Mouse (Mus musculus) granulocyte monocyte progenitor cell, adult 5-6 weeks (primary cell): ENCODE data around the gene Dennd4b. TPM values are rescaled to one million over a fixed set of nuclear protein-coding genes. Genes with fewer than 3 reads are reported as not detected.

Experiments
- total RNA-seq, 2 experiments: library from RNA; stranded (forward) in 1 of 2; stranded (reverse) in 1 of 2; fragments of 200-712, 200-1000 nt in 1 of 2; fragments of >200 nt in 1 of 2; fragmentation: Nextera tagmentation in 1 of 2; gene quantifications; 2 replicates each; pipeline ENCODE4 v1.2.3; 2014 to 2017

Dennd4b gene
- total RNA-seq, 2 experiments from 2014 or later: 16.5 to 37.5 TPM

Other genes with a start within 250 kb of the Dennd4b start
- 35.2 and 45.3 TPM in 2 replicates for gene 4933434E20Rik, start 213.5 kb upstream of the Dennd4b start, total RNA-seq (2014; fragmentation: Nextera tagmentation)
- 49.6 and 63.6 TPM in 2 replicates for gene 4933434E20Rik, start 213.5 kb upstream of the Dennd4b start, total RNA-seq (2017)
- gene Ubap2l, start 212.6 kb upstream of the Dennd4b start, total RNA-seq (2014; fragmentation: Nextera tagmentation): 242 and 252 TPM in 2 replicates
- gene Ubap2l, start 212.6 kb upstream of the Dennd4b start, total RNA-seq (2017): 124 and 135 TPM in 2 replicates
- gene Tpm3, start 192.5 kb upstream of the Dennd4b start, total RNA-seq (2014; fragmentation: Nextera tagmentation): 529 and 543 TPM in 2 replicates
- 806 and 846 TPM in 2 replicates for gene Tpm3, start 192.5 kb upstream of the Dennd4b start, total RNA-seq (2017)
- 0.28 and 1.8 TPM in 2 replicates for gene Nup210l, start 161.1 kb upstream of the Dennd4b start, total RNA-seq (2014; fragmentation: Nextera tagmentation)
- 0.31 and 0.52 TPM in 2 replicates for gene Nup210l, start 161.1 kb upstream of the Dennd4b start, total RNA-seq (2017)
- 6,284 and 6,500 TPM in 2 replicates for gene Rps27, start 51.5 kb upstream of the Dennd4b start, total RNA-seq (2014; fragmentation: Nextera tagmentation)
- 3,798 and 4,186 TPM in 2 replicates for gene Rps27, start 51.5 kb upstream of the Dennd4b start, total RNA-seq (2017)
- gene Rab13, start 51.5 kb upstream of the Dennd4b start, total RNA-seq (2014; fragmentation: Nextera tagmentation): 1.1 and 1.3 TPM in 2 replicates
- gene Rab13, start 51.5 kb upstream of the Dennd4b start, total RNA-seq (2017): 0.52 and 3.0 TPM in 2 replicates
- 85.8 and 89.8 TPM in 2 replicates for gene Jtb, start 33.6 kb upstream of the Dennd4b start, total RNA-seq (2014; fragmentation: Nextera tagmentation)
- 44.6 and 55.5 TPM in 2 replicates for gene Jtb, start 33.6 kb upstream of the Dennd4b start, total RNA-seq (2017)
- gene Creb3l4, start 21.7 kb upstream of the Dennd4b start, total RNA-seq (2014; fragmentation: Nextera tagmentation): not detected in 2 replicates
- gene Creb3l4, start 21.7 kb upstream of the Dennd4b start, total RNA-seq (2017): not detected in 2 replicates
- 26.6 and 35.3 TPM in 2 replicates for gene Slc39a1, start 17.0 kb upstream of the Dennd4b start, total RNA-seq (2014; fragmentation: Nextera tagmentation)
- 36.4 and 36.6 TPM in 2 replicates for gene Slc39a1, start 17.0 kb upstream of the Dennd4b start, total RNA-seq (2017)
- gene Crtc2, start 11.0 kb upstream of the Dennd4b start, total RNA-seq (2014; fragmentation: Nextera tagmentation): 48.1 and 49.5 TPM in 2 replicates
- 10.1 and 11.4 TPM in 2 replicates for gene Crtc2, start 11.0 kb upstream of the Dennd4b start, total RNA-seq (2017)
- 68.7 and 83.6 TPM in 2 replicates for gene Gatad2b, start 28.0 kb downstream of the Dennd4b start, total RNA-seq (2014; fragmentation: Nextera tagmentation)
- 19.4 and 19.9 TPM in 2 replicates for gene Gatad2b, start 28.0 kb downstream of the Dennd4b start, total RNA-seq (2017)
- gene Slc27a3, start 124.8 kb downstream of the Dennd4b start, total RNA-seq (2014; fragmentation: Nextera tagmentation): 2.1 and 4.2 TPM in 2 replicates
- gene Slc27a3, start 124.8 kb downstream of the Dennd4b start, total RNA-seq (2017): 0.88 and 0.99 TPM in 2 replicates
- gene Ints3, start 168.4 kb downstream of the Dennd4b start, total RNA-seq (2014; fragmentation: Nextera tagmentation): 29.3 and 47.1 TPM in 2 replicates
- 18.4 and 25.9 TPM in 2 replicates for gene Ints3, start 168.4 kb downstream of the Dennd4b start, total RNA-seq (2017)
- gene Npr1, start 200.7 kb downstream of the Dennd4b start, total RNA-seq (2014; fragmentation: Nextera tagmentation): 0.82 TPM in 1 of 2 replicates, not detected in the other
- gene Npr1, start 200.7 kb downstream of the Dennd4b start, total RNA-seq (2017): not detected in 2 replicates
- 120 and 128 TPM in 2 replicates for gene Ilf2, start 210.9 kb downstream of the Dennd4b start, total RNA-seq (2014; fragmentation: Nextera tagmentation)
- 176 and 204 TPM in 2 replicates for gene Ilf2, start 210.9 kb downstream of the Dennd4b start, total RNA-seq (2017)
- 31.7 and 47.1 TPM in 2 replicates for gene Snapin, start 225.8 kb downstream of the Dennd4b start, total RNA-seq (2014; fragmentation: Nextera tagmentation)
- gene Snapin, start 225.8 kb downstream of the Dennd4b start, total RNA-seq (2017): 35.5 and 44.1 TPM in 2 replicates
- 97.6 and 127 TPM in 2 replicates for gene Chtop, start 244.3 kb downstream of the Dennd4b start, total RNA-seq (2014; fragmentation: Nextera tagmentation)
- 93.2 and 107 TPM in 2 replicates for gene Chtop, start 244.3 kb downstream of the Dennd4b start, total RNA-seq (2017)
- 106 and 130 TPM in 2 replicates for gene S100a1, start 249.2 kb downstream of the Dennd4b start, total RNA-seq (2014; fragmentation: Nextera tagmentation)
- gene S100a1, start 249.2 kb downstream of the Dennd4b start, total RNA-seq (2017): 119 and 162 TPM in 2 replicates
- 60.2 and 62.1 TPM in 2 replicates for gene S100a13, start 249.2 kb downstream of the Dennd4b start, total RNA-seq (2014; fragmentation: Nextera tagmentation)
- gene S100a13, start 249.2 kb downstream of the Dennd4b start, total RNA-seq (2017): 73.2 and 77.0 TPM in 2 replicates